Mouse (Mus musculus): ENCODE results near the gene Spint4.

GRCm38 (mm10) chr2:164679906-164680305 lies 18.4 kb upstream of the Spint4 start:
- TF ChIP-seq POLR2A (IDR thresholded peaks at IDR 0.05; ENCODE audit: borderline replicate concordance, extremely low read depth, insufficient read depth, insufficient read length, poor library complexity, severe bottlenecking) (no peak), CTCF (IDR thresholded peaks at IDR 0.05; ENCODE audit: borderline replicate concordance, extremely low read depth, insufficient read depth, insufficient read length) (no peak)
